Mouse (Mus musculus): ENCODE data around the gene Dis3l2. TPM values are rescaled to one million over a fixed set of nuclear protein-coding genes. Genes with fewer than 3 reads are reported as not detected.

Gene Dis3l2
- polyA plus RNA-seq, 1 experiment from 2014 or later, result 27.5 TPM

DNA sequence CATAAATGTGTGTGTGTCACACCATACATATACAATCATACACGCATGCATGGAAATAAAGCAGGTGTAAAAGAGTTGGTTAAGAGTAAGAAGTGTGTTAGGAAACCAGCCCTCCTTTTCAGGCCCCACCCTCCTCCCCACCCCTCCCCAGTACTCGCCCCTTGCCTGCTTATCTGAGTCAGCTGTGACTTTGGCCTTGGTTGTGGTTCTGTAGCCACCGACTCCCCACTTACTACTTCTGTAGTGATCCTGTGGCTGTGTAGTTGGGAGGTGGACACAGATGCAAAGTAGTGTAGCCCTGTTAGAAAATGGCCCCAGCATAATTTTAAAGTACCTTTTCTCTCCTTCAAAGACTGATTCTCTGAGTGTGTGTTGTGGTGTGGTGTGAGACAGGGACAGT, 318.0 kb downstream of the Dis3l2 start:
- H3K9me3 ChIP-seq, result no peaks in the 10 kb centered on the region
- H3K4me3 ChIP-seq, result no peak overlapping the region
- 80% methylated on average over 3 of the region's 3 CpGs for WGBS
- no peak for ATAC-seq (ENCODE audit: borderline replicate concordance, extremely low read depth, low FRiP score, low TSS enrichment)
- H3K9ac ChIP-seq, result no peak overlapping the region
- no peaks in the 10 kb centered on the region for H3K27me3 ChIP-seq
- no peak overlapping the region for H3K27ac ChIP-seq
- H3K4me2 ChIP-seq, result no peak overlapping the region
- H3K36me3 ChIP-seq, result no peaks in the 10 kb centered on the region
- no peaks in the 10 kb centered on the region for H3K4me1 ChIP-seq

- H3K27me3 ChIP-seq, result no peaks in the 10 kb centered on the region
- H3K27ac ChIP-seq, result no peak overlapping the region
- ATAC-seq (ENCODE audit: borderline replicate concordance, extremely low read depth, low FRiP score, low TSS enrichment), result no peak
- H3K4me2 ChIP-seq, result no peak overlapping the region
- H3K9me3 ChIP-seq, result no peaks in the 10 kb centered on the region
- H3K9ac ChIP-seq, result no peak overlapping the region
- no peaks in the 10 kb centered on the region for H3K36me3 ChIP-seq
- H3K4me3 ChIP-seq, result no peak overlapping the region
- WGBS, result 65% methylated on average over 6 of the region's 6 CpGs
- H3K4me1 ChIP-seq, result 0 out of 2 replicates have a peak, but pooled peaks cover under 1% of the 10 kb centered on the region
These were observed 319.9 kb downstream of the Dis3l2 start for GRCm38 (mm10) chr1:87023291-87024170.

DNA sequence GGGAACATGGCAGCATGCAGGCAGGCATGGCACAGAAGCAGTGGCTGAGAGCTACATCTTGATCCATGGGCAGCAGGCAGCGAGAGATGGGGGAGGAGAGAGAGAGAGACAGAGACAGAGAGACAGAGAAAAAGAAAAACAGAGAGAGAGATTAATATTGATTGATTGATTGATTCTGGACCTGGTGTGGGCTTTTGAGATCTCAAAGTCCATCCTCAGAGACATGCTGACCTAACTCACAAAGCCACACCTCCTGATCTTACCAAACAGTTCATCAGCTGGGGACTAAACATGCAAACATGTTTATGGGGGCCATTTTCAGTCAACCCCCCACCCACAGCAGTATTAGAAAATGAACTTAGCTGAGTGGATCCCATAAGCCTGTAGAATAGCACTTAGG, 321.4 kb downstream of the Dis3l2 start:
- H3K27ac ChIP-seq, result no peak overlapping the region
- peaks cover 11% of the 10 kb centered on the region for H3K4me1 ChIP-seq
- H3K4me2 ChIP-seq, result no peak overlapping the region
- H3K9ac ChIP-seq, result no peak overlapping the region
- no peaks in the 10 kb centered on the region for H3K9me3 ChIP-seq
- no peaks in the 10 kb centered on the region for H3K27me3 ChIP-seq
- no peak overlapping the region for H3K4me3 ChIP-seq
- 100% methylated on average over 1 of the region's 1 CpGs for whole genome bisulfite sequencing
- ATAC-seq (ENCODE audit: borderline replicate concordance, extremely low read depth, low FRiP score, low TSS enrichment), result no peak
- no peaks in the 10 kb centered on the region for H3K36me3 ChIP-seq

DNA sequence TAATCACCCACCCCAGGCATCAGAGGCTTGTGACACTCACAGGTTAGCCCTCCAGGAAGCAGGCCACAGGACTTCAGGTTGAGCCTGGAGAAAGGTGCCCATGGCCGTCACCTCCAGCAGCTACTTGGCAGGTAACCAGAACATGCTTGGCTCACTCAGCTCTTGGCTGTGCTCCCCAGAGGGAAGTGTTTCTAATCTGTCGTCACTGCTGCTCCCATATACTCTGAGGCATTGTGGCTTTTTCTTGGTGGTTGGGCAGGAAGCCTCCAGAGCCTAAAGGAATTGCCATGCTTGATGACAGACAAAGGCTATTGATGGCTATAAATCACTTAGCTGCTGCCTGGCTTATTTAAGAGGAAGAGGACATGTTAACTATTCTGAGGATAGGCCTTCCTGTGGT, 325.2 kb downstream of the Dis3l2 start:
- Histone ChIP-seq H3K4me2 (no peak overlapping the region), H3K4me3 (no peak overlapping the region), H3K27me3 (no peaks in the 10 kb centered on the region), H3K9ac (no peak overlapping the region), H3K27ac (peak overlapping the region; percentile 16; the same call in 1 of the 2 replicates), H3K4me1 (peaks cover 26% of the 10 kb centered on the region), H3K9me3 (no peaks in the 10 kb centered on the region), H3K36me3 (no peaks in the 10 kb centered on the region)
- 23% methylated on average over 2 of the region's 2 CpGs for WGBS
- ATAC-seq (ENCODE audit: borderline replicate concordance, extremely low read depth, low FRiP score, low TSS enrichment), result no peak

DNA sequence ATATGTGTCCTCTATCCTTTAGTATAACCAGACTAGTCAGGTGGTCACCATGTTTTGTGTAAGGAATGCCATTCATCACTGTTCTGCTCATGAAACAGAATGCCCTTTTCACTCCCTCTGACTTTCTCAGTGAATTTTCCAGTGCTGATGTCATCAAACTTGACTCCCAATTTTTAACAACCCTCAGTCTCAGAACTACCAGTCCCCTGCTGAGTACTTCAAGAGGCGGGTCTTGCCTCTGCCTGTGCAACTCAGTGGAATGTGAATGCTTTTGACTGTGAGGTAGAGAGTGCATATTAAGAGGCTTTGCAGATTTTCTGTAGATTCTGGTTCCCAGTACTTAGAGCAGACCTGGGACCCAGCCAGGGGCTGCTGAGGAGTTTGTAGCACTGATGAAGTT, 327.0 kb downstream of the Dis3l2 start:
- H3K27me3 ChIP-seq, result no peaks in the 10 kb centered on the region
- no peak overlapping the region for H3K4me2 ChIP-seq
- 33% methylated on average over 1 of the region's 1 CpGs for WGBS
- H3K4me1 ChIP-seq, result peaks cover 38% of the 10 kb centered on the region
- H3K4me3 ChIP-seq, result no peak overlapping the region
- H3K9me3 ChIP-seq, result no peaks in the 10 kb centered on the region
- ATAC-seq (ENCODE audit: borderline replicate concordance, extremely low read depth, low FRiP score, low TSS enrichment), result peak; percentile 72
- H3K9ac ChIP-seq, result no peak overlapping the region
- H3K27ac ChIP-seq, result peak overlapping the region; percentile 84
- no peaks in the 10 kb centered on the region for H3K36me3 ChIP-seq

DNA sequence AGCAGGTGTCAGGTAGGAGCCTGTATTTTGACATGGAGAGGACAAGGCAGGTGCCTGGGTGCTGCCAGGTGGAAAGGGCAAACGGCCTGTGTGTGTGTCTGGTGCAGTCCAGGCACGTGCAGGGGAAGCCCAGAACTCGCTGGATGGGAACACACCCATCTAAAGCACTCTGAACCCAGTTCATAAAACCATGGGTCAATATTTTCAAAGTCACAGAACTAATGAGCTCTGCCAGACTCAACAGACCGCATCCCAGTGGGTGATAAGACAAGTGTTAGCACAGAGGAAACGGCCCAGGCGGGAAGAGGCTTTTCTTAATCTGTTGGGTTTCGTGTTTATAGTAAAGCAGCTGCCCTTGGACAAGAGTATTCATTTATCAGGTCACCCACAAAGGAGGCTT, 328.9 kb downstream of the Dis3l2 start:
- Histone ChIP-seq H3K4me3 (no peak overlapping the region), H3K27me3 (no peaks in the 10 kb centered on the region), H3K4me2 (no peak overlapping the region), H3K27ac (peak overlapping the region; percentile 84), H3K9ac (no peak overlapping the region), H3K36me3 (no peaks in the 10 kb centered on the region), H3K4me1 (peaks cover 53% of the 10 kb centered on the region), H3K9me3 (no peaks in the 10 kb centered on the region)
- WGBS, result 17% methylated on average over 7 of the region's 7 CpGs
- no peak for ATAC-seq (ENCODE audit: borderline replicate concordance, extremely low read depth, low FRiP score, low TSS enrichment)

DNA sequence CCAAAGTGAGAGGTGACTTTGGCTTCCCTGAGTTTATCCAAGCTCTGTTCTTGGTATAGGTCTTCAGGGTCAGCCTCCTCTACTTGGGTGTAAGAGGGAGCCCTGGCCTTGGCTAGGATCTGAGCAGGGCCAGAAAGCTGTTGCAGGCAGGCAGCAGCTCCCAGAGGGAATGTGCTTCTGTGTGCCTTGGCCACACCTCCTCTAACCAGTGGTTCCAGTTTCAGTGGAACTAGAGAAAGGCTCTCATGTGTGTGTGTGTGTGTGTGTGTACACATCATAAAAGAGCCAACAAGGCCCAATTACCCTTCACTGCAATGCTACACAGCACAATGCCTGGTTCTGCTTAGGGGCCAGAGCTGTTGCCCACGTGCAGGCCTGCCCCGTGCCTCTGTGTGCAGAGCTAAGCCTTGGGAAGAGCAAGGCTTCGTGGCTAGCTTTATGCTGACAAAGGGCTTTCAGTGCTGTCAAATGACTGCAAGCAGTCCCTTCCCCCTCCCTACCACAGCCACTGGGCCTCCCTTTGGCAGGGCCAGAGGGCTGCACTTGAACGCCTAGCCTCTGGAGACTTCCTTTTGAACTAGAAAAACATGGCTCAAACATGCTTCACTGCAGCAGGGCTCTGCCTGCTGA, 332.0 kb downstream of the Dis3l2 start:
- Histone ChIP-seq H3K4me3 (no peak overlapping the region), H3K4me2 (no peak overlapping the region), H3K27me3 (no peaks in the 10 kb centered on the region), H3K36me3 (no peaks in the 10 kb centered on the region), H3K27ac (peak overlapping the region; percentile 93), H3K9ac (no peak overlapping the region), H3K4me1 (peaks cover 37% of the 10 kb centered on the region), H3K9me3 (no peaks in the 10 kb centered on the region)
- 15% methylated on average over 4 of the region's 4 CpGs for WGBS
- ATAC-seq (ENCODE audit: borderline replicate concordance, extremely low read depth, low FRiP score, low TSS enrichment), result peak; percentile 78

- H3K4me2 ChIP-seq, result no peak overlapping the region
- peaks cover 37% of the 10 kb centered on the region for H3K4me1 ChIP-seq
- H3K9me3 ChIP-seq, result no peaks in the 10 kb centered on the region
- H3K9ac ChIP-seq, result 0 out of 2 replicates have a peak overlapping the region, but pooled peaks have one; percentile 6
- H3K27me3 ChIP-seq, result no peaks in the 10 kb centered on the region
- no peaks in the 10 kb centered on the region for H3K36me3 ChIP-seq
- H3K27ac ChIP-seq, result peak overlapping the region; percentile 93
- H3K4me3 ChIP-seq, result no peak overlapping the region
- ATAC-seq (ENCODE audit: borderline replicate concordance, extremely low read depth, low FRiP score, low TSS enrichment), result no peak
- WGBS, result 51% methylated on average over 3 of the region's 3 CpGs
These were observed 332.7 kb downstream of the Dis3l2 start for GRCm38 (mm10) chr1:87036334-87036733.

DNA sequence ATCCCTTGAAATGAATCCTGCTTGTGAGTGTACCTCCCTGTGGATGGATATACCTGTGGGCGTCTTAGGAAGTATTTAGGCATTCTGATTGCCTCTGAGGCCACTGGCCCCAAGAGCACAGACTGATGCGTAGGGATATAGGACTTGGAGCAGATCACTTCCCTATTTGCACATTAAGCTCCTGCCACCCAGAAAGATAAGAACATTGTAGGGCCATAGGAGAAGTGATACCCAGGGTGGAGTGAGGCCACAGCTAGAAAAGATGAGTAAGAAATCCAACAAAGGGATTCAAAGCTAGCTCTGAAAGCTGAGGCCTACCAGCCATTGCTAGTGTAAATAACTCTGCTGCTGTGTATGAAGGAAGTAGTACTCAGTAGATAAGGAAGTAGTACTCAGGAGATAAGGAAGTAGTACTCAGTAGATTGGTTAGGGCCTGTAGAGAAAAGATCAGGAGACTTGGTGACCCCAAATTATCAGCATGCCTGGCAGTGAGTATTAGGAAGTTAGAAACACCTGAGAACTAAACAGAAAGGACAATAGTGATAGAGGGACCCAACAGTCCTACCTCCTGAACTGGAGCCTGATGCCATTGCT, 335.0 kb downstream of the Dis3l2 start:
- ATAC-seq (ENCODE audit: borderline replicate concordance, extremely low read depth, low FRiP score, low TSS enrichment), result no peak
- WGBS, result 93% methylated on average over 2 of the region's 2 CpGs
- H3K4me1 ChIP-seq, result peaks cover 26% of the 10 kb centered on the region

GRCm38 (mm10) chr1:87041119-87041518, 337.5 kb downstream of the Dis3l2 start:
- ATAC-seq (ENCODE audit: borderline replicate concordance, extremely low read depth, low FRiP score, low TSS enrichment), result no peak
- no peak overlapping the region for H3K9ac ChIP-seq
- no peaks in the 10 kb centered on the region for H3K27me3 ChIP-seq
- WGBS, result 16% methylated on average over 3 of the region's 3 CpGs
- no peaks in the 10 kb centered on the region for H3K9me3 ChIP-seq
- no peak overlapping the region for H3K4me2 ChIP-seq
- no peak overlapping the region for H3K27ac ChIP-seq
- H3K4me3 ChIP-seq, result no peak overlapping the region
- peaks cover 10% of the 10 kb centered on the region for H3K4me1 ChIP-seq
- no peaks in the 10 kb centered on the region for H3K36me3 ChIP-seq

More for the DNA sequence above, 335.0 kb downstream of the Dis3l2 start:
- H3K27ac ChIP-seq, result no peak overlapping the region
- H3K9ac ChIP-seq, result no peak overlapping the region
- H3K9me3 ChIP-seq, result no peaks in the 10 kb centered on the region
- H3K36me3 ChIP-seq, result no peaks in the 10 kb centered on the region
- H3K27me3 ChIP-seq, result no peaks in the 10 kb centered on the region
- H3K4me2 ChIP-seq, result no peak overlapping the region
- H3K4me3 ChIP-seq, result no peak overlapping the region

DNA sequence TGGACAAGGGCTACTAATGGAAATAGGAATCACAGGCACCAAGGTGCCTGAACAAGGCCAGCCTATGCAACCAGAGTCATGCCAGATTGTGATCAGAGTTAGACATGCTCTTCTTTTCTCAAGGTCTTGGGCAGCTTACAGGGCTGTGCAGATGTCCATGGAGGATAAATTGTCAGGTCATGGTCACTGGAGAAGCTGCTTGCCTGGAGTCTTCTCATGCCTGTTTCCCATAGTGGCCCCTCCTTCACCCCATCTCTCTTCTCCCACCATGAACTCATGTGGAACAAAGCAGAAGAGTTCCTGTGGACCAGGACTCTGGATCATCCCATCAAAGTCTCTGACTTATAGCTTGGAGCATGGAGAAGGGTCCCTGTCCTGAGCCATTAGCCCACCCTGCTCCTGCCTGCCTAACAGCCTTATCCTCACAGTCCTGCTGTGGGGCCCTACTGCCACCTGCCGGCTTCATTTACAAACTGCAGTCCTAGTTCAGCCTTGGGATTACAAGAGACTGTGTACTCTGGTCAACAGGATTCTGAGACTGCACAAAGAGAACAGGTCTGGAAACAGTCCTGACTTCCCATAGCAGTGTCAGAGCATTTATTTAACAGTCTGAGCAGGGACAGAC, 338.3 kb downstream of the Dis3l2 start:
- ATAC-seq (ENCODE audit: borderline replicate concordance, extremely low read depth, low FRiP score, low TSS enrichment), result no peak
- no peak overlapping the region for H3K4me2 ChIP-seq
- no peaks in the 10 kb centered on the region for H3K36me3 ChIP-seq
- no peaks in the 10 kb centered on the region for H3K27me3 ChIP-seq
- no peak overlapping the region for H3K9ac ChIP-seq
- H3K27ac ChIP-seq, result no peak overlapping the region
- H3K4me3 ChIP-seq, result no peak overlapping the region
- H3K4me1 ChIP-seq, result peaks cover 2% of the 10 kb centered on the region; the same call in 1 of the 2 replicates
- no peaks in the 10 kb centered on the region for H3K9me3 ChIP-seq
- WGBS, result 0% methylated on average over 1 of the region's 1 CpGs

Data from lung, embryonic 15.5 days (tissue).